Mouse (Mus musculus): ENCODE measurements around the gene Vcp.

The Vcp gene

GRCm38 (mm10) chr4:42945445-42945844, 54.9 kb downstream of the Vcp start:
- no peak for DNase-seq (ENCODE audit: low spot score in 2 of 2)

- no peak for DNase-seq (ENCODE audit: low spot score in 2 of 2)
Observed at GRCm38 (mm10) chr4:42945043-42945442, 55.3 kb downstream of the Vcp start.

- DNase-seq (ENCODE audit: low spot score in 2 of 2): no peak
Observed at GRCm38 (mm10) chr4:42944185-42944584, 56.1 kb downstream of the Vcp start.

DNA sequence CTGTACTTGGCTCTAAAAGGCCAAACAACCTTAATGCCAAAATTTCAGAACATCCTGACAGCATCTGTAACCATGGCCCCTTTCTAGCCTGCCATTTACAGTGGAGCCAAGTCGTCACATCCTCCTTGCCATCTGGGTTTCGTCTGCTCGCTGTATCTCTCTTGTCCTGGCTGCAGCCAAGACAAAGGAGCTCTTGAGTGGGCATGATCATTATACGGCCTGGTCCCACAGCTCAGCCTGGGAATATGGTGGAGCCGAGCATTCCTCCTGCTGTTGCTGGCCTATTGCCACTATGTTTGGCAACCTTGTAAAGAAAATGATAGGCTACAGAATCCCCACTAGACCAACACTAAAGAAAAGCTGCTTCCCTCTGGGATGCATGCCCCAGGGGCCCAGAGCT, 57.0 kb downstream of the Vcp start:
- no peak for DNase-seq (ENCODE audit: low spot score in 2 of 2)

DNA sequence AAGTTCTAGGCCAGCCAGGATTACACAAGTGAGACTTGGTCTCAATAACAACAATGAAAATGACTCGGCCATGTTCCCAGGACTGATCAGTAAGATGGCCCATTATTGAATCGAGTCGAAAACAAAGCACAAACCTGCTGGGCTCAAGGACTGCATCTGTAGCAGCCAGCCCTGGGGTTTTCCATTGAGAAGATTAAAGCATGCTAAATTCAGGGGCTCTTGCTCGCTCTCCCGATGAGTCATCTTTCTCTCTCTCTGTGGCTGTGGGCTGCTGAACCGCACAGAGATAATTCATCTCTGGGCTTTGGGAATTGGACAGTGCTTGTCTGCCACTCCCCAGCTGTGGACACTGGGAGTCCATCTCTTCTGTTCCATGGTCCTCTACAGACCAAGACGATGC, 58.9 kb downstream of the Vcp start:
- DNase-seq (ENCODE audit: low spot score in 2 of 2): no peak

DNA sequence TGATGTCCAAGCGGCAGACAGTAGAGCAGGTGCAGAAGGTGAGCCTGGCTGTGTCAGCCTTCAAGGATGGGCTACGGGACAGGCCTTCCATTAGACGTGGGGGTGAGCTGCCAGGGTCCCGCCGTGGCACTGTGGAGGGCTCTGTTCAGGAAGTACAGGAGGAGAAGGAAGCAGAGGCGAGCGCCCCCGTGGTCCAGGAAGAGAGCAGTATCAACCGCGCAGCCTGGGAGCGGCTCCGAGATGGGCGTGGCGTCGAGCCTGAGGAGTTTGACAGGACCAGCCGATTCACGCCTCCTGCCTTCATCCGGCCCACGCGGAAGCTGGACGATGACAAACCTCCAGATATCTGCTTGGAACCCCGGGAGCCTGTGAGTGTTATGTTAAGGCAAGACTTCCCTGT, 66.7 kb downstream of the Vcp start:
- DNase-seq (ENCODE audit: low spot score in 2 of 2): no peak

DNA sequence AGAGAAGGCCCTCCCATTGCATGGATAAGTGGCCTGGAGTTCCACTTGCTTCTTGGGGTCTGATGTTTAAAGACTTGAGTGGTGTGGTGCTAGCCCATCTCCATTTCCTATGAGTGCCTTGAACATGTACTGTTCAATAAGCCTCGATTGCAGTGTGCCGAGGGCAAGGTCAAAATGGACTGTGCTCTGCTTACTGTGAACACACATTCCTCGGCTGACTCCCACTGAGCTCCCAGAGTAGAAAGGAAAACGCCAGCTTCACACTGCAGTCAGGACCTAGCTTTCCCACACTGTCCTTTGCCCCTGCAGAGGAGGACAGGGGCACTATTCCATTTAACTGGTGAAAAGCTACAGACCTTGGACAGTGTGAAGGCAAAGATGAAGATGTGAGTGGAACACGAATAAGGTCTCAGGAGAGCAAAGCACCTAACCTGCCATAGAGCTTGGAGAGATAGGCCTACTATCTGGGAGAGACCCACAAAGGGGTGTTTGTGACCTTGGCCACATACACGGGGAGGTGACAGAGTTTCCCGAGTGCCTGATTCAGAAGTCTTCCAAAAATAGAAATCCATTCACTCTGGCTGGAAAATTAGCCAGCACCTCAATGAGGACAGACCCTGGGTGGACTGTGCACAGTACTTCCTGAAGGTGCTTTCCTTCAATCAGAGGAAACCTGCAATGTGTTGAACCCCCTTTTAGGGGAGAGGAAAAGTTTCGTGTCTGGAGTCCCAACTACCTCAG, 67.9 kb downstream of the Vcp start:
- DNase-seq (ENCODE audit: low spot score in 2 of 2): no peak

All from spleen, postnatal 14 days (tissue).